Mouse (Mus musculus) liver, embryonic 14.5 days (tissue): ENCODE measurements at regions not wholly inside any gene's neighbourhood (a gene's known extent, or its start where the extent isn't known, plus 50 kb on each side); places are given as distances from the start of the nearest gene placed in this dataset.

Experiments used
- ATAC-seq: fragments of 200-750 bp; cut with Nextera tagmentation; 2 replicates; pipeline ENCODE4 v1.8.0; 2017; ENCODE audit warnings: moderate number of reproducible peaks, mild to moderate bottlenecking, moderate library complexity; ENCODE audit not compliant: insufficient read depth
- DNase-seq, 3 experiments: peaks; one replicate each; pipeline ENCODE4 v3.0.0-alpha.2; 2012 to 2013; ENCODE audit warnings: low read depth in 3 of 3, low spot score in 3 of 3
- H3K27ac ChIP-seq: fragments of 300-500 bp; sonication (generic); 2 replicates; pipeline ENCODE4 v1.5.1; 2014; ENCODE audit warnings: moderate library complexity, mild to moderate bottlenecking, control low read depth, inconsistent platforms
- H3K27me3 ChIP-seq: fragments of 300-500 bp; sonication (generic); 2 replicates; pipeline ENCODE4 v1.6.1; 2014; ENCODE audit warnings: mild to moderate bottlenecking, low read length, moderate library complexity; ENCODE audit not compliant: control insufficient read depth, insufficient read depth
- H3K36me3 ChIP-seq: fragments of 300-500 bp; sonication (generic); replicated peaks from 2 replicates; pipeline ENCODE4 v1.6.1; 2014; ENCODE audit warnings: low read depth; ENCODE audit not compliant: control insufficient read depth, insufficient read depth
- H3K4me1 ChIP-seq, 2 experiments: fragments of 200-500 bp in 1 of 2; fragments of 300-500 bp in 1 of 2; sonication (generic) in 1 of 2; replicated peaks; 2 replicates each; pipeline ENCODE4 v1.6.1; 2012 to 2014; ENCODE audit warnings: antibody characterized with exemption in 1 of 2, inconsistent platforms in 1 of 2, low read length in 1 of 2; ENCODE audit not compliant: control insufficient read depth in 2 of 2, insufficient read depth in 2 of 2
- H3K4me2 ChIP-seq: fragments of 300-500 bp; sonication (generic); 2 replicates; pipeline ENCODE4 v1.6.1; 2014; ENCODE audit warnings: low read depth, mild to moderate bottlenecking, control low read depth, moderate library complexity
- H3K4me3 ChIP-seq, 2 experiments: fragments of 200-500 bp in 1 of 2; fragments of 300-500 bp in 1 of 2; sonication (generic) in 1 of 2; 2 replicates each; pipeline ENCODE4 v1.5.1; 2012 to 2014; ENCODE audit warnings: low read depth in 2 of 2, low read length in 2 of 2, mild to moderate bottlenecking in 2 of 2, control low read depth in 1 of 2, inconsistent platforms in 1 of 2, moderate library complexity in 1 of 2; ENCODE audit not compliant: insufficient read depth in 1 of 2
- H3K9ac ChIP-seq: fragments of 300-500 bp; sonication (generic); replicated peaks from 2 replicates; pipeline ENCODE4 v1.6.1; 2014; ENCODE audit warnings: mild to moderate bottlenecking, control low read depth, moderate library complexity
- H3K9me3 ChIP-seq: fragments of 300-500 bp; sonication (generic); 2 replicates; pipeline ENCODE4 v1.6.1; 2016; ENCODE audit warnings: low read length, mixed read lengths; ENCODE audit not compliant: control insufficient read depth
- CTCF ChIP-seq: IDR thresholded peaks from 2 replicates; pipeline ENCODE4 v1.5.1; 2016; ENCODE audit warnings: antibody characterized with exemption, low read depth, control low read depth
- EP300 ChIP-seq: IDR thresholded peaks from 2 replicates; pipeline ENCODE4 v1.6.1; 2016; ENCODE audit warnings: antibody characterized with exemption, low read depth
- WGBS: fragments of 180-500 bp; shearing (Covaris S2); extraction: QIAGEN DNeasy Blood & Tissue Kit; methylation state at CpG from one replicate; pipeline ENCODE4 v1.1.7; 2014; ENCODE audit not compliant: insufficient replicate concordance; 5-methylcytosine and 5-hydroxymethylcytosine counted together

DNA sequence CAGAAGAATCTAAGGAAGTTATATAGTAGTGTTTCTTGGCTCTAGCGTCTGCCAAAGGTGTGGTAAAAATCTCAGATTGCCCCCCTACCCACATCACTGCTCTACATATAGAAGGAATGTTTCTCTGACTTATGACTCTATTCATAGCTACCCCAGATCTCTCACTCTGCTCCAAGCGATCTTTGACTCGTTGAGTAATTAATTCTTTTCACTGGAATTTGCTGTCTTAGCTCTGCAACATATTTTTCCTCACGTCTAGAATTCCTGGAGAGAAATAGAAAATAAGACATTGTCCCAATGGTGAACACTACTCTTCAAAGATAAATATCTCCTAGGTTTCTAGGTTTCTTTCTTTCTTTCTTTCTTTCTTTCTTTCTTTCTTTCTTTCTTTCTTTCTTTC, 829.5 kb upstream of the Adgrl2 start:
- Histone ChIP-seq H3K27me3 (no peaks in the 10 kb centered on the region), H3K9me3 (no peaks in the 10 kb centered on the region), H3K4me1 (no peaks in the 10 kb centered on the region), H3K36me3 (no peaks in the 10 kb centered on the region), H3K4me3 (no peak overlapping the region), H3K9ac (no peak overlapping the region), H3K4me2 (no peak overlapping the region), H3K27ac (no peak overlapping the region)
- TF ChIP-seq EP300 = no peak
- DNase-seq (no peak), ATAC-seq (no peak)
- 56% methylated on average over 4 of the region's 4 CpGs for WGBS

DNA sequence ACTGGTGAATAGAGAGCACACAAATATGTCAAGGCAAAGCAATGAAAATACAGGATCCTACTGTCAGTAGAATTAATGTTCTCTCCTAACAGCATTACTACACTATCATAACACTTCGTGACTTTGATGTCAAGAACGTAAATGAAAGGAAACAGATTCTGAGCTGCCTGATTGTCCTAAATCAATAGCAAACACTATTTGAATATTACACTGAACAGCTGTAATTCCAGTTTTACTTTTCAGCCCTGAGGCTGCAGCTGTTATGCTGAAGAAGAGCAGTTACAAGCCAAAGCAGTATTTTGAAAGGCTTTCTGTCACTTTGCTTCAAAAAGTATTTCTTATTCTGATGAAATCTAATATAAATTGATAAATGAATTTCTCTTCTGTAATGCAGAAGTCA, 828.7 kb upstream of the Adgrl2 start:
- Histone ChIP-seq H3K4me3 (no peak overlapping the region), H3K9ac (no peak overlapping the region), H3K27ac (no peak overlapping the region), H3K4me1 (no peaks in the 10 kb centered on the region), H3K36me3 (no peaks in the 10 kb centered on the region), H3K27me3 (no peaks in the 10 kb centered on the region), H3K4me2 (no peak overlapping the region), H3K9me3 (no peaks in the 10 kb centered on the region)
- TF ChIP-seq CTCF (no peak), EP300 (no peak)
- 54% methylated on average over 2 of the region's 2 CpGs for WGBS
- ATAC-seq (no peak), DNase-seq (no peak)

DNA sequence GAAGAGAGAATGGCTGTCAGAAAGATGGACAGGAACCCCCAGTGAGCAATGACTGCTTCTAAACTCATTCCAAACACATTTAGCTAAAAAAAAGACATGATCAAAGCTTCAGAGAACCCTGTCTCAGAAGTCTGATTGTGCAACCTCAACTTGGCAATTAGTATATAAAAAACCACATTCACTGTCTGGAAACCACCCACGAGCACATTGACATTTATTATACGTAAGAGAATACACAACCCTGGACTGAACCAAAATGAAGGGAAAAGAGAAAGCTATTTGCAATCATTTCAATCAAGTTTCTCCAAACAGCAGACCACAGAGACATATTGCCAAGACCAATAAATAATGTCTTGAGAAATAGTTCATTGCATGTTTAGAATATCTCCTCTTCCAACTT, 820.7 kb upstream of the Adgrl2 start:
- no peak for ATAC-seq
- Histone ChIP-seq H3K27me3 (no peaks in the 10 kb centered on the region), H3K4me2 (no peak overlapping the region), H3K9ac (no peak overlapping the region), H3K4me3 (no peak overlapping the region), H3K27ac (no peak overlapping the region), H3K36me3 (no peaks in the 10 kb centered on the region), H3K9me3 (no peaks in the 10 kb centered on the region), H3K4me1 (no peaks in the 10 kb centered on the region)
- TF ChIP-seq EP300 (no peak), CTCF (no peak)
- 60% methylated on average over 2 of the region's 2 CpGs for WGBS
- no peak for DNase-seq

DNA sequence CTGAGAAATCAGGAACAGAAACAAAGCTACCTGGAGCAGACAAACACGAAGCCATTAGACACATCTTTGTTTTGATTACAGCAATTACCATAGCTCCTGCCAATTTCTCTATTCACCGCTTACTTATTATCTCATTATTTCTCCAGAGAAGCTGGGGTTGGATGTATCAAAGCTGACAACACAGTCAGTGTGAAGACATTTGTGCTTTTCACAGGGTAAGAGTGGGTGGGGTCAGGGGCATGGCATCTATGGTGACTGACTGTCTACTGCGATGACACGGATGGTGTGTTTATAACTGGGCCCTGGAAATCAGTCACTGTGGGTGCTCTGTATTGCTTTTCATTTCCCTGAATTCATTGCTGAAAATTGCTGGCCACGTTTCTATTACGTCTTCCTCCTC, 815.0 kb upstream of the Adgrl2 start:
- ATAC-seq (no peak), DNase-seq (no peak)
- no peak overlapping the region for H3K27ac ChIP-seq
- no peak overlapping the region for H3K4me2 ChIP-seq
- H3K9me3 ChIP-seq = no peaks in the 10 kb centered on the region
- no peak overlapping the region for H3K9ac ChIP-seq
- H3K36me3 ChIP-seq = no peaks in the 10 kb centered on the region
- WGBS = 64% methylated on average over 6 of the region's 6 CpGs
- no peaks in the 10 kb centered on the region for H3K27me3 ChIP-seq
- no peak overlapping the region for H3K4me3 ChIP-seq
- H3K4me1 ChIP-seq = no peaks in the 10 kb centered on the region
- TF ChIP-seq CTCF (no peak), EP300 (no peak)

DNA sequence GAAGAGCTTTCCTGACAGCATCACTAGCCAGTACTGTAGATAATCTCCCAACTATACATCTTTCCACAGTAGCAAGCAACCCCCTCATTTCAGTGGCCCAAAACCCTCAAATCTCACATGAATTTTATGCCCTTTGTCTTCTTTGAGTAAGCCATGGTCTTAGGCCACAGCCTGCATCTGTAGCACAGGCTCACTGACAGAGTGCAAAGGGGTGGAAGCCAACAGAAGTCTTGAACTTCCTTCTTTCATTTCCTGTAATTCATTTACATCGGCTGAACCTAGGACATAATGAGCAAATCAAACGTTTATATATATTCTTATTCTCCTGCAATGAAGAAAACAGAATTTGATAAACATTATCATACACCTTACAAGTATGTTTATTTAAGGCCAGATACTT, 805.8 kb upstream of the Adgrl2 start:
- Histone ChIP-seq H3K9ac (no peak overlapping the region), H3K36me3 (no peaks in the 10 kb centered on the region), H3K27me3 (no peaks in the 10 kb centered on the region), H3K4me3 (no peak overlapping the region), H3K27ac (no peak overlapping the region), H3K4me2 (no peak overlapping the region), H3K4me1 (no peaks in the 10 kb centered on the region), H3K9me3 (no peaks in the 10 kb centered on the region)
- DNase-seq (no peak), ATAC-seq (no peak)
- TF ChIP-seq CTCF (no peak), EP300 (no peak)
- 25% methylated on average over 2 of the region's 2 CpGs for WGBS

DNA sequence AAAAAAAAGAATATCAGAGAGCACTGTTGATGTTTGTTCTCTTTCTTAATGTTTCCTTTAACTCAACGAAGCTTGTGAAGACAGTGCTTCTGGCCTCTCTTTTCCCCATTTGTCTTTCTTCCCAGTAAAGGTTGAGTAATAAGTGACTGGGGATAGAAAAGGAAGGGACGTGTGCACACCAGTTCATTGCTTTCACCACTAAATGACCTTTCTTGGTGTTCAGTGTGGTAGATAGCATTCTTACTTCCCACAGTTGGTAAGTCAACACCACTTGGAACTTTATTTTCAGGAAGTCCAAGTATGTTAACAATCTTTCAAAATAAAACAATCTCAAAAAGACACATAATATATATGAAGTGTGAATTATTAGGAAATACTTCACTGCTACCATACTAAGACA, 801.2 kb upstream of the Adgrl2 start:
- 53% methylated on average over 2 of the region's 2 CpGs for WGBS
- DNase-seq (no peak), ATAC-seq (no peak)
- H3K9ac ChIP-seq = no peak overlapping the region
- TF ChIP-seq CTCF = no peak
- no peak for TF ChIP-seq EP300
- no peaks in the 10 kb centered on the region for H3K36me3 ChIP-seq
- H3K9me3 ChIP-seq = no peaks in the 10 kb centered on the region
- no peak overlapping the region for H3K27ac ChIP-seq
- H3K4me1 ChIP-seq = no peaks in the 10 kb centered on the region
- no peak overlapping the region for H3K4me3 ChIP-seq
- no peak overlapping the region for H3K4me2 ChIP-seq
- H3K27me3 ChIP-seq = no peaks in the 10 kb centered on the region
